Mouse (Mus musculus): ENCODE data around the gene Rgs8.

- no peak for TF ChIP-seq POLR2A (IDR thresholded peaks at IDR 0.05; ENCODE audit: insufficient read depth, low read length)
- no peak for TF ChIP-seq CTCF (IDR thresholded peaks at IDR 0.05; ENCODE audit: low read depth, low read length)
- no peak for TF ChIP-seq EP300 (IDR thresholded peaks at IDR 0.05; ENCODE audit: insufficient read depth, low read depth, low read length)
These were observed 95.2 kb downstream of the Rgs8 start for GRCm38 (mm10) chr1:153747861-153748530.
